Mouse (Mus musculus) neural tube, embryonic 14.5 days (tissue): ENCODE data around the gene Gm6685. TPM values are rescaled to one million over a fixed set of nuclear protein-coding genes. Genes with fewer than 3 reads are reported as not detected.

Experiments
- ATAC-seq: fragments of 200-750 bp; cut with Nextera tagmentation; 2 replicates; pipeline ENCODE4 v1.8.0; 2017; ENCODE audit warnings: low read depth, mild to moderate bottlenecking, moderate TSS enrichment, moderate library complexity
- H3K27ac ChIP-seq: fragments of 300-500 bp; sonication (generic); 2 replicates; pipeline ENCODE4 v1.5.1; 2014; ENCODE audit warnings: low read depth, mild to moderate bottlenecking, control low read depth, low read length, moderate library complexity, mixed read lengths
- H3K27me3 ChIP-seq: fragments of 300-500 bp; sonication (generic); 2 replicates; pipeline ENCODE4 v1.6.1; 2014; ENCODE audit warnings: low read length; ENCODE audit not compliant: control insufficient read depth, insufficient read depth
- H3K36me3 ChIP-seq: fragments of 300-500 bp; sonication (generic); 2 replicates; pipeline ENCODE4 v1.6.1; 2014; ENCODE audit warnings: low read length, mixed read lengths; ENCODE audit not compliant: control insufficient read depth, insufficient read depth
- H3K4me1 ChIP-seq: fragments of 300-500 bp; sonication (generic); 2 replicates; pipeline ENCODE4 v1.6.1; 2014; ENCODE audit warnings: low read length; ENCODE audit not compliant: control insufficient read depth, insufficient read depth
- H3K4me2 ChIP-seq: fragments of 300-500 bp; sonication (generic); 2 replicates; pipeline ENCODE4 v1.6.1; 2014; ENCODE audit warnings: mild to moderate bottlenecking, low read depth, low read length, control low read depth
- H3K4me3 ChIP-seq: fragments of 300-500 bp; sonication (generic); 2 replicates; pipeline ENCODE4 v1.5.1; 2014; ENCODE audit warnings: low read depth, low read length, control low read depth, mixed read lengths
- H3K9ac ChIP-seq: fragments of 300-500 bp; sonication (generic); replicated peaks from 2 replicates; pipeline ENCODE4 v1.6.1; 2014; ENCODE audit warnings: low read depth, mild to moderate bottlenecking, control low read depth, low read length, mixed read lengths
- H3K9me3 ChIP-seq: fragments of 300-500 bp; sonication (generic); 2 replicates; pipeline ENCODE4 v1.6.1; 2016; ENCODE audit warnings: low read length; ENCODE audit not compliant: control insufficient read depth
- WGBS: fragments of 180-500 bp; shearing (Covaris S2); extraction: QIAGEN DNeasy Blood & Tissue Kit; methylation state at CpG from one replicate; pipeline ENCODE4 v1.1.7; 2014; 5-methylcytosine and 5-hydroxymethylcytosine counted together
- polyA plus RNA-seq: library from polyadenylated mRNA; unstranded; fragments of >200 nt; fragmentation: Nextera tagmentation; extraction: Ambion mirVana; gene quantifications from 2 replicates; pipeline ENCODE4 v1.2.1, GENCODE M21; 2014

The Gm6685 gene
- polyA plus RNA-seq, 1 experiment from 2014 or later: not detected

DNA sequence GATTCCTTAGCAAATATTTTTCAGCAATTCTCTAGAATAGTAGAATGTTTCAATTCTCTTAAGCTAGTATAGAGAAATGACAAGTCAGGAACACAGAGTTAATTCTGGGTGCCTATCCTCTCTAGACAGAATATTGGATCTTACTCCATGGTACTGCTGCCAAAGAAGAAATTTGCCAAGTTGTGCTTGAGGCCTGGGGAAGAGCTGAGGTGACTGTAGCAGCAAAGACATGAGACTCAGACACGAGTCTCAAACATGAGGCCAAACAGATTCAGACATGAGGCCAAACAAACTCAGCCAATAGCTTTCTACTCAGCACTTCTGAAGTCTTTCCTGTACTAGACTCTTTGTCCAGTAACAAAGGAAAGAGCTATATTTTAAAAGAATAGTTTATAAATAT lies 26.3 kb downstream of the Gm6685 start:
- Histone ChIP-seq H3K4me2 (no peak overlapping the region), H3K4me3 (no peak overlapping the region), H3K9ac (no peak overlapping the region), H3K36me3 (no peaks in the 10 kb centered on the region), H3K27ac (no peak overlapping the region), H3K27me3 (no peaks in the 10 kb centered on the region), H3K9me3 (no peaks in the 10 kb centered on the region), H3K4me1 (no peaks in the 10 kb centered on the region)
- no peak for ATAC-seq
- 70% methylated on average over 1 of the region's 1 CpGs for WGBS

DNA sequence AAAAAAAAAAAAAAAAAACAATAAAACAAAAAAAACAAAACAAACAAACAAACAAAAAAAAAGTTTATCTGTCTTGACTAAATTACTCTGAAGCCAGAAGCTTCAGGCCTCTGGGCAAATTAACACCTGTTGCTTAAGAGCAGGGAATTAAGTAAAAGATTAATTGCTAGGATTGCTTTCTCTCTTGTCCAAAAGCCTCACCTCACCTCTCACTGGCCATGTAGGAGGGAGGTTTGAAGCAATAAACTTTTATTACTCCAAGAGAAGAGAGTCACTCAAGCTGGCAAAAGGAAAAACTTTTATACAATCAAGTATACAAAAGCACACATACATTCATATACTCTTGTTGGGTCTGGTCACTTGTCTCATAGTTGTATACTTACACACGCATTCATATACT lies 31.9 kb downstream of the Gm6685 start:
- Histone ChIP-seq H3K9me3 (no peaks in the 10 kb centered on the region), H3K27ac (no peak overlapping the region), H3K36me3 (no peaks in the 10 kb centered on the region), H3K4me2 (no peak overlapping the region), H3K9ac (no peak overlapping the region), H3K4me1 (no peaks in the 10 kb centered on the region), H3K27me3 (no peaks in the 10 kb centered on the region), H3K4me3 (no peak overlapping the region)
- no peak for ATAC-seq
- WGBS: 98% methylated on average over 1 of the region's 1 CpGs

DNA sequence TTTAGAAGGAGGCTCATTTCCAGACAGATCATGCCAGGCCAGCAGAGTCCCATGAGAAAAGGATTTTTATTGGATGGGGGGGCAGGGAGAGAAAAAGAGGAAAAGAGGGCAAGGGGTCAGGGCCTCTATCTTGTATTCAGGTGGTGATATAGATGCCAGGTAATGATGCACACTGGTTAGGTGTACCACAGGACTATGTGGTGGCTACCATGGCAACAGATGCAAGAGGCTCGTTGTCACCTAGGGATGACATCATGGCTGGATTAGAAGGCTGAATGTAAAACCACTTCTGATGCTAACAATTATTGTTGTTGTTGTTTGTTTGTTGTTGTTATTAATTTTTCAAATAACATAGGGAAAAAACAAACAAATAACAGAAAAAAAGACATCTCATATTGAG lies 49.2 kb downstream of the Gm6685 start:
- Histone ChIP-seq H3K36me3 (no peaks in the 10 kb centered on the region), H3K9me3 (no peaks in the 10 kb centered on the region), H3K4me3 (no peak overlapping the region), H3K4me1 (no peaks in the 10 kb centered on the region), H3K9ac (no peak overlapping the region), H3K4me2 (no peak overlapping the region), H3K27me3 (no peaks in the 10 kb centered on the region), H3K27ac (no peak overlapping the region)
- WGBS: 88% methylated on average over 1 of the region's 1 CpGs
- no peak for ATAC-seq

Other genes starting within 250 kb of the Gm6685 start
- gene Ccdc85a, start 244.5 kb upstream of the Gm6685 start, polyA plus RNA-seq: 34.2 and 39.8 TPM in 2 replicates